ENCODE assay signal across 19 mouse cellular contexts in the genomic region with DNA sequence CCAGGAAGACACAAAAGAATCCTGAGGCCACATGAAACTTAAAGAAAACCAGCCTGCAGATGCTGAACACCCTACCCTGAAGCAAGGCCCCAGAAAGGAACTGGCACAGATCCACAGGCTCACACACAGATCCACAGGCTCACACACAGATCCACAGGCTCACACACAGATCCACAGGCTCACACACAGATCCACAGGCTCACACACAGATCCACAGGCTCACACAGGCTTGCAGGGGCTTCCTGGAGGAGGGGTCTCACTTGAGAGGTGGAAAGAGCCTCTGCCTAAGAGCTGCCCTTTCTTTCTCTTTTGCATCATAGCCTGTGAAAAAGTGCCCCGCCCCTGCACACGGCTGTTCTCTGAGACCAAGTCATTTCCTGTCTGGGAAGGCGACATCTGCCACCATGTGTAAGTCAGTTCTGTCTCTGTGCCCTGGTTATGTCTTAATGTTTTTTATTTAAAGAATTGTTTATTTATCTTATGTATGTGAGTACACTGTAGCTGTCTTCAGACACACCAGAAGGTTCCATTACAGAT. TPM values are rescaled to one million over a fixed set of nuclear protein-coding genes. Genes with fewer than 3 reads are reported as not detected.
DNase-seq lines count a peak whose midpoint lies in the region; ATAC-seq and TF ChIP-seq lines count a peak whose summit lies in the region.
"Had no signal": no experiment of that assay in that cellular context is flagged by ENCODE, and none has a peak within 500 bp of the region (broad histone marks: within the 10 kb centered on the region; RNA-seq: fewer than 3 reads in every experiment).

No protein-coding gene starts in this region.

- DNase-seq in thymus, adult 2 months = peak; percentile 6
- no peak for DNase-seq in thymus, adult 18-20 months
- DNase-seq in thymus, postnatal 4 days = peak; percentile 43
- no peak for DNase-seq in cerebellum, postnatal 14 days
- no peak for DNase-seq in cerebellum, adult 2 months
- DNase-seq: adrenal gland, postnatal 10 days; cerebellum, adult 11-12 months; gastrocnemius, postnatal 14 days; kidney, adult 18-20 months; kidney, postnatal 10 days had no signal

- H3K4me2 ChIP-seq in hindbrain, embryonic 13.5 days = no peak overlapping the region
- H3K4me2 ChIP-seq: embryonic facial prominence, embryonic 12.5 days; hindbrain, embryonic 15.5 days; limb, embryonic 13.5 days; liver, embryonic 15.5 days; midbrain, embryonic 13.5 days; stomach, embryonic 15.5 days had no signal

- no peaks in the 10 kb centered on the region for H3K36me3 ChIP-seq in thymus, adult 2 months (ENCODE audit: control insufficient read depth, insufficient read depth, low read length)
- H3K36me3 ChIP-seq in megakaryocyte, embryonic 14.5 days (replicated peaks; ENCODE audit: low read length) = no peaks in the 10 kb centered on the region
- 0 out of 2 replicates have a peak, but pooled peaks cover 3% of the 10 kb centered on the region for H3K36me3 ChIP-seq in hindbrain, embryonic 13.5 days
- H3K36me3 ChIP-seq: hindbrain, embryonic 15.5 days; liver, embryonic 15.5 days; midbrain, embryonic 13.5 days; stomach, embryonic 15.5 days had no signal

- no peak overlapping the region for H3K27ac ChIP-seq in thymus, adult 2 months (ENCODE audit: control insufficient read depth, insufficient read depth, low read length)
- peak overlapping the region; percentile 66 for H3K27ac ChIP-seq in bone marrow, adult 2 months (ENCODE audit: control insufficient read depth, insufficient read depth, low read depth, low read length, poor library complexity)
- H3K27ac ChIP-seq in hindbrain, embryonic 13.5 days = no peak overlapping the region
- no peak overlapping the region for H3K27ac ChIP-seq in cerebellum, adult 2 months (ENCODE audit: insufficient read depth, low read length)
- H3K27ac ChIP-seq: embryonic facial prominence, embryonic 12.5 days; hindbrain, embryonic 15.5 days; limb, embryonic 13.5 days; liver, embryonic 15.5 days; midbrain, embryonic 13.5 days; stomach, embryonic 15.5 days had no signal

- no peaks in the 10 kb centered on the region for H3K27me3 ChIP-seq in thymus, adult 2 months (ENCODE audit: control insufficient read depth, insufficient read depth, low read length)
- H3K27me3 ChIP-seq in megakaryocyte, embryonic 14.5 days (replicated peaks) = peaks cover 43% of the 10 kb centered on the region
- H3K27me3 ChIP-seq in hindbrain, embryonic 13.5 days = no peaks in the 10 kb centered on the region
- H3K27me3 ChIP-seq in cerebellum, adult 2 months (ENCODE audit: control insufficient read depth, insufficient read depth, low read length) = no peaks in the 10 kb centered on the region
- H3K27me3 ChIP-seq: embryonic facial prominence, embryonic 12.5 days; hindbrain, embryonic 15.5 days; limb, embryonic 13.5 days; liver, embryonic 15.5 days; midbrain, embryonic 13.5 days; stomach, embryonic 15.5 days had no signal

- TF ChIP-seq CTCF in thymus, adult 2 months (IDR thresholded peaks at IDR 0.05; ENCODE audit: borderline replicate concordance, control insufficient read depth, extremely low read depth, insufficient read depth, low read length, poor library complexity) = no peak
- TF ChIP-seq CTCF in bone marrow, adult 2 months (IDR thresholded peaks at IDR 0.05; ENCODE audit: control insufficient read depth, insufficient read depth, low read length) = no peak
- TF ChIP-seq CTCF in cerebellum, adult 2 months (IDR thresholded peaks at IDR 0.05; ENCODE audit: borderline replicate concordance, insufficient read depth, low read depth, low read length) = no peak

- WGBS in thymus, adult 2 months = 5% methylated on average over 3 of the region's 3 CpGs
- 0% methylated on average over 3 of the region's 3 CpGs for WGBS in bone marrow, adult 2 months
- 70% methylated on average over 3 of the region's 3 CpGs for whole genome bisulfite sequencing in hindbrain, embryonic 13.5 days
- 67% methylated on average over 3 of the region's 3 CpGs for WGBS in cerebellum, adult 2 months

- no peak for ATAC-seq in hindbrain, embryonic 13.5 days (ENCODE audit: low FRiP score)
- ATAC-seq: midbrain, embryonic 13.5 days had no signal

- no peak overlapping the region for H3K4me3 ChIP-seq in thymus, adult 2 months (ENCODE audit: control insufficient read depth, insufficient read depth, low read length)
- no peak overlapping the region for H3K4me3 ChIP-seq in bone marrow, adult 2 months (replicated peaks; ENCODE audit: control insufficient read depth, low read depth, low read length)
- peak overlapping the region; percentile 67 for H3K4me3 ChIP-seq in megakaryocyte, embryonic 14.5 days (replicated peaks)
- no peak overlapping the region for H3K4me3 ChIP-seq in hindbrain, embryonic 13.5 days
- no peak overlapping the region for H3K4me3 ChIP-seq in cerebellum, adult 2 months (replicated peaks; ENCODE audit: insufficient read depth, low read depth, low read length)
- H3K4me3 ChIP-seq: embryonic facial prominence, embryonic 12.5 days; hindbrain, embryonic 15.5 days; limb, embryonic 13.5 days; liver, embryonic 15.5 days; midbrain, embryonic 13.5 days; stomach, embryonic 15.5 days had no signal

- TF ChIP-seq POLR2A in thymus, adult 2 months (IDR thresholded peaks at IDR 0.05; ENCODE audit: control insufficient read depth, extremely low read depth, insufficient read depth, low read length, poor library complexity) = no peak
- TF ChIP-seq POLR2A in bone marrow, adult 2 months (IDR thresholded peaks at IDR 0.05; ENCODE audit: borderline replicate concordance, control insufficient read depth, low read depth, low read length) = no peak
- no peak for TF ChIP-seq POLR2A in cerebellum, adult 2 months (IDR thresholded peaks at IDR 0.05; ENCODE audit: borderline replicate concordance, insufficient read depth, low read length)

- H3K4me1 ChIP-seq in thymus, adult 2 months (replicated peaks; ENCODE audit: control insufficient read depth, insufficient read depth, low read length) = no peaks in the 10 kb centered on the region
- H3K4me1 ChIP-seq in bone marrow, adult 2 months (ENCODE audit: control insufficient read depth, insufficient read depth, low read length) = peaks cover 7% of the 10 kb centered on the region
- peaks cover 44% of the 10 kb centered on the region for H3K4me1 ChIP-seq in megakaryocyte, embryonic 14.5 days
- no peaks in the 10 kb centered on the region for H3K4me1 ChIP-seq in hindbrain, embryonic 13.5 days (replicated peaks)
- no peaks in the 10 kb centered on the region for H3K4me1 ChIP-seq in cerebellum, adult 2 months (ENCODE audit: control insufficient read depth, insufficient read depth, low read length)
- H3K4me1 ChIP-seq: embryonic facial prominence, embryonic 12.5 days; hindbrain, embryonic 15.5 days; limb, embryonic 13.5 days; liver, embryonic 15.5 days; midbrain, embryonic 13.5 days; stomach, embryonic 15.5 days had no signal

- no peaks in the 10 kb centered on the region for H3K9me3 ChIP-seq in megakaryocyte, embryonic 14.5 days
- H3K9me3 ChIP-seq in hindbrain, embryonic 13.5 days = no peaks in the 10 kb centered on the region
- H3K9me3 ChIP-seq: embryonic facial prominence, embryonic 12.5 days; hindbrain, embryonic 15.5 days; limb, embryonic 13.5 days; liver, embryonic 15.5 days; midbrain, embryonic 13.5 days; stomach, embryonic 15.5 days had no signal

- no peak overlapping the region for H3K9ac ChIP-seq in hindbrain, embryonic 13.5 days
- H3K9ac ChIP-seq: embryonic facial prominence, embryonic 12.5 days; hindbrain, embryonic 15.5 days; limb, embryonic 13.5 days; liver, embryonic 15.5 days; midbrain, embryonic 13.5 days; stomach, embryonic 15.5 days had no signal

RNA-seq across cellular contexts. Expression of a gene that starts 16.0 kb away (rescaled TPM):
- polyA plus RNA-seq in thymus, adult 2 months (2012; rRNA removed) = 11.1 and 11.6 TPM in 2 replicates
- polyA plus RNA-seq in bone marrow, adult 2 months (2011; ENCODE audit: insufficient read depth, insufficient read length, low replicate concordance, missing spikeins) = 9.7 and 15.6 TPM in 2 replicates
- 2.8 TPM in 1 of 2 replicates, not detected in the other for polyA plus RNA-seq in megakaryocyte, embryonic 14.5 days (2012; ENCODE audit: insufficient read depth, low replicate concordance)
- 35.8 and 36.2 TPM in 2 replicates for polyA plus RNA-seq in hindbrain, embryonic 13.5 days (2015; fragmentation: Nextera tagmentation; extraction: Ambion mirVana)
- polyA plus RNA-seq in cerebellum, adult 2 months (2012; rRNA removed) = 20.2 and 20.5 TPM in 2 replicates

RNA-seq across cellular contexts. Expression of a gene that starts 52.9 kb away (rescaled TPM):
- 6.0 and 6.4 TPM in 2 replicates for polyA plus RNA-seq in thymus, adult 2 months (2012; rRNA removed)
- polyA plus RNA-seq in bone marrow, adult 2 months (2011; ENCODE audit: insufficient read depth, insufficient read length, low replicate concordance, missing spikeins) = 14.6 and 17.9 TPM in 2 replicates
- 6.9 and 18.6 TPM in 2 replicates for polyA plus RNA-seq in megakaryocyte, embryonic 14.5 days (2012; ENCODE audit: insufficient read depth, low replicate concordance)
- polyA plus RNA-seq in hindbrain, embryonic 13.5 days (2015; fragmentation: Nextera tagmentation; extraction: Ambion mirVana) = 50.0 and 57.5 TPM in 2 replicates
- 22.4 and 23.4 TPM in 2 replicates for polyA plus RNA-seq in cerebellum, adult 2 months (2012; rRNA removed)

RNA-seq across cellular contexts. Expression of a gene that starts 53.5 kb away (rescaled TPM):
- 9.4 and 12.8 TPM in 2 replicates for polyA plus RNA-seq in thymus, adult 2 months (2012; rRNA removed)
- polyA plus RNA-seq in bone marrow, adult 2 months (2011; ENCODE audit: insufficient read depth, insufficient read length, low replicate concordance, missing spikeins) = 16.7 and 19.6 TPM in 2 replicates
- polyA plus RNA-seq in megakaryocyte, embryonic 14.5 days (2012; ENCODE audit: insufficient read depth, low replicate concordance) = 0.30 and 0.83 TPM in 2 replicates
- polyA plus RNA-seq in hindbrain, embryonic 13.5 days (2015; fragmentation: Nextera tagmentation; extraction: Ambion mirVana) = 6.5 and 7.0 TPM in 2 replicates
- 4.5 and 5.5 TPM in 2 replicates for polyA plus RNA-seq in cerebellum, adult 2 months (2012; rRNA removed)

RNA-seq across cellular contexts. Expression of a gene that starts 54.1 kb away (rescaled TPM):
- 3.1 and 3.8 TPM in 2 replicates for polyA plus RNA-seq in thymus, adult 2 months (2012; rRNA removed)
- 2.9 and 4.7 TPM in 2 replicates for polyA plus RNA-seq in bone marrow, adult 2 months (2011; ENCODE audit: insufficient read depth, insufficient read length, low replicate concordance, missing spikeins)
- 0.03 TPM in 1 of 2 replicates, not detected in the other for polyA plus RNA-seq in megakaryocyte, embryonic 14.5 days (2012; ENCODE audit: insufficient read depth, low replicate concordance)
- 8.8 and 9.3 TPM in 2 replicates for polyA plus RNA-seq in hindbrain, embryonic 13.5 days (2015; fragmentation: Nextera tagmentation; extraction: Ambion mirVana)
- 18.5 and 20.6 TPM in 2 replicates for polyA plus RNA-seq in cerebellum, adult 2 months (2012; rRNA removed)

Comparison
In these comparisons a context has a peak if more than half of its experiments do, and no peak if none do; other contexts are left out.
1. DNase-seq: peak in thymus, adult 2 months (single experiment) and thymus, postnatal 4 days (single experiment); none in thymus, adult 18-20 months (0 of 2), cerebellum, postnatal 14 days (0 of 2) and cerebellum, adult 2 months (0 of 2).